Mouse (Mus musculus): ENCODE measurements around the gene Ankrd52. TPM values are rescaled to one million over a fixed set of nuclear protein-coding genes. Genes with fewer than 3 reads are reported as not detected.
A peak's percentile ranks its signal among the peaks of the same experiment; 100 is the strongest.

Gene Ankrd52
- polyA plus RNA-seq, 1 experiment from 2014 or later: 14.8 TPM

- Histone ChIP-seq H3K36me3 (peaks cover 91% of the 10 kb centered on the region), H3K27ac (no peak overlapping the region), H3K4me3 (replicated peaks) (no peak overlapping the region), H3K27me3 (no peaks in the 10 kb centered on the region), H3K4me1 (replicated peaks) (no peaks in the 10 kb centered on the region), H3K9me3 (no peaks in the 10 kb centered on the region), H3K9ac (replicated peaks) (no peak overlapping the region), H3K4me2 (no peak overlapping the region)
- 60% methylated on average over 5 of the region's 5 CpGs for WGBS
- ATAC-seq (ENCODE audit: insufficient number of reproducible peaks, insufficient read depth, low FRiP score, low TSS enrichment, low read depth): no peak
These were observed 45.5 kb downstream of the Ankrd52 start for GRCm38 (mm10) chr10:128422426-128422825.

DNA sequence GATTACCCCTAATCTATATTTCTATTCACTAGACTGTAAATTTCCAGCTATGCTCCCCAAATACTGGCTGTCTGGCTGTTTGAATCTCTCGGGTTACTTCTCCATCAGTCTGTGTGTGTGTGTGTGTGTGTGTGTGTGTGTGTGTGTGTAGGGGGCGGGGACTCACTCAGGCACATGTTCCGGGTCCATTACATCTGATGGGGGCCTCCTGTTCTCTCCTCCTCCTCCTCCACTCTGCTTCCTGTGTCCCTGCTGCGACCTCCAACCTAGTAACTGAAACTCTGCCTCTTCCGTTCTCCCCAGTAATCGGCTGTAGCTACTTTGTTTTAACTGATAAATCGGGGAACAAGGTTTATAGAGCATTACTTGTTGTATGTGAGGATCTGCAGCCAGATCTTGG, 47.7 kb downstream of the Ankrd52 start:
- peaks cover 87% of the 10 kb centered on the region for H3K36me3 ChIP-seq
- H3K4me3 ChIP-seq (replicated peaks): no peak overlapping the region
- ATAC-seq (ENCODE audit: insufficient number of reproducible peaks, insufficient read depth, low FRiP score, low TSS enrichment, low read depth): no peak
- 42% methylated on average over 7 of the region's 7 CpGs for WGBS
- no peaks in the 10 kb centered on the region for H3K4me1 ChIP-seq (replicated peaks)
- no peaks in the 10 kb centered on the region for H3K27me3 ChIP-seq
- H3K9ac ChIP-seq (replicated peaks): no peak overlapping the region
- H3K27ac ChIP-seq: no peak overlapping the region
- H3K9me3 ChIP-seq: no peaks in the 10 kb centered on the region
- no peak overlapping the region for H3K4me2 ChIP-seq

GRCm38 (mm10) chr10:128425260-128425659, 48.3 kb downstream of the Ankrd52 start:
- H3K9me3 ChIP-seq: no peaks in the 10 kb centered on the region
- no peaks in the 10 kb centered on the region for H3K27me3 ChIP-seq
- H3K36me3 ChIP-seq: peaks cover 88% of the 10 kb centered on the region
- WGBS: 87% methylated on average over 3 of the region's 3 CpGs
- no peak overlapping the region for H3K4me3 ChIP-seq (replicated peaks)
- ATAC-seq (ENCODE audit: insufficient number of reproducible peaks, insufficient read depth, low FRiP score, low TSS enrichment, low read depth): no peak
- no peak overlapping the region for H3K27ac ChIP-seq
- H3K4me1 ChIP-seq (replicated peaks): no peaks in the 10 kb centered on the region
- H3K9ac ChIP-seq (replicated peaks): no peak overlapping the region
- H3K4me2 ChIP-seq: no peak overlapping the region

DNA sequence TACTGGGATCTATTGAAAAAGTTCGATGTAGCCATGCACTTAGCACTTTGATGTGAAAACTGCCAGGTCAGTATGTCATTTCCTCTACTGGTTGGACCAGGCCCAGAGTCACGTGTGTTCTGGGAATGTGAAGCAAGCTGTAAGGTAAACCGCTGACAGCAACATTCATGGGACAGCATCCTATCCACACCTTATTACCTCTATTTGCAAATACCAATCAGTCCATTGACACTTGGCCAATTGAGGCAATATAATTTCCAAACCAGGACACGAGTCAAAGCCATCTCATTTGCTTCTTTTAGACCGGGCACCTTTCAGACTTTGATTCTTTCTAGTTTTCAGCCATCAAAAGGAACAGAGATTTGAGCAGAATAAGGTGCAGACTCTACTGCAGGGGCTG, 52.1 kb downstream of the Ankrd52 start:
- Histone ChIP-seq H3K27me3 (no peaks in the 10 kb centered on the region), H3K4me1 (replicated peaks) (no peaks in the 10 kb centered on the region), H3K9me3 (no peaks in the 10 kb centered on the region), H3K4me3 (replicated peaks) (no peak overlapping the region), H3K27ac (no peak overlapping the region), H3K36me3 (peaks cover 82% of the 10 kb centered on the region), H3K4me2 (no peak overlapping the region), H3K9ac (replicated peaks) (no peak overlapping the region)
- ATAC-seq (ENCODE audit: insufficient number of reproducible peaks, insufficient read depth, low FRiP score, low TSS enrichment, low read depth): no peak
- 85% methylated on average over 5 of the region's 5 CpGs for WGBS

DNA sequence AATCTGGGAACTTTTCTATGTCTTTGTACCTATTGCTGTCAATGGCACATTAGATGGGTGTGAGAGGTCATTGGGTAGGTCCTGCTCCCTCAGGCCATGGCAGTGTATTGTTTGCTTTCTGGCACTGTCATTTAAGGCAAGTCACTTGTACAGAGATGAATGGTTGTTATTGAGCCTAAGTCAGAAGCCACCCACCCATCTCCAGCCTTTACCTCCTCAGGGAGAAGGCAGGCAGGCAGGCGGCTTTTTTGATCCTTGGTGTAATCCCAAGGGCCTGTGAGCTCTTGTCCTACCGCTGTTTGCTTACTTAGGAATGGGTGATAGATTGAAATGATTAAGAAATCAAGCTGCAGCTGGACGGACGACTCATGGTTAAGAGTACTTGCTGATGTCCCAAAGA, 52.5 kb downstream of the Ankrd52 start:
- Histone ChIP-seq H3K27me3 (no peaks in the 10 kb centered on the region), H3K4me2 (no peak overlapping the region), H3K9me3 (no peaks in the 10 kb centered on the region), H3K27ac (no peak overlapping the region), H3K9ac (replicated peaks) (no peak overlapping the region), H3K4me1 (replicated peaks) (no peaks in the 10 kb centered on the region), H3K36me3 (peaks cover 82% of the 10 kb centered on the region), H3K4me3 (replicated peaks) (no peak overlapping the region)
- WGBS: 91% methylated on average over 4 of the region's 4 CpGs
- no peak for ATAC-seq (ENCODE audit: insufficient number of reproducible peaks, insufficient read depth, low FRiP score, low TSS enrichment, low read depth)

- Histone ChIP-seq H3K4me2 (no peak overlapping the region), H3K4me1 (replicated peaks) (no peaks in the 10 kb centered on the region), H3K27ac (no peak overlapping the region), H3K27me3 (no peaks in the 10 kb centered on the region), H3K9me3 (no peaks in the 10 kb centered on the region), H3K4me3 (replicated peaks) (no peak overlapping the region), H3K9ac (replicated peaks) (no peak overlapping the region), H3K36me3 (peaks cover 93% of the 10 kb centered on the region)
- 97% methylated on average over 2 of the region's 2 CpGs for WGBS
- no peak for ATAC-seq (ENCODE audit: insufficient number of reproducible peaks, insufficient read depth, low FRiP score, low TSS enrichment, low read depth)
These were observed 56.5 kb downstream of the Ankrd52 start for GRCm38 (mm10) chr10:128433417-128433816.

GRCm38 (mm10) chr10:128434681-128435080, 57.8 kb downstream of the Ankrd52 start:
- H3K4me2 ChIP-seq: no peak overlapping the region
- no peak for ATAC-seq (ENCODE audit: insufficient number of reproducible peaks, insufficient read depth, low FRiP score, low TSS enrichment, low read depth)
- H3K9me3 ChIP-seq: no peaks in the 10 kb centered on the region
- H3K27ac ChIP-seq: 0 out of 2 replicates have a peak overlapping the region, but pooled peaks have one; percentile 19
- no peak overlapping the region for H3K4me3 ChIP-seq (replicated peaks)
- no peaks in the 10 kb centered on the region for H3K27me3 ChIP-seq
- H3K36me3 ChIP-seq: peaks cover 92% of the 10 kb centered on the region
- H3K4me1 ChIP-seq (replicated peaks): no peaks in the 10 kb centered on the region
- no peak overlapping the region for H3K9ac ChIP-seq (replicated peaks)
- 83% methylated on average over 10 of the region's 10 CpGs for WGBS

DNA sequence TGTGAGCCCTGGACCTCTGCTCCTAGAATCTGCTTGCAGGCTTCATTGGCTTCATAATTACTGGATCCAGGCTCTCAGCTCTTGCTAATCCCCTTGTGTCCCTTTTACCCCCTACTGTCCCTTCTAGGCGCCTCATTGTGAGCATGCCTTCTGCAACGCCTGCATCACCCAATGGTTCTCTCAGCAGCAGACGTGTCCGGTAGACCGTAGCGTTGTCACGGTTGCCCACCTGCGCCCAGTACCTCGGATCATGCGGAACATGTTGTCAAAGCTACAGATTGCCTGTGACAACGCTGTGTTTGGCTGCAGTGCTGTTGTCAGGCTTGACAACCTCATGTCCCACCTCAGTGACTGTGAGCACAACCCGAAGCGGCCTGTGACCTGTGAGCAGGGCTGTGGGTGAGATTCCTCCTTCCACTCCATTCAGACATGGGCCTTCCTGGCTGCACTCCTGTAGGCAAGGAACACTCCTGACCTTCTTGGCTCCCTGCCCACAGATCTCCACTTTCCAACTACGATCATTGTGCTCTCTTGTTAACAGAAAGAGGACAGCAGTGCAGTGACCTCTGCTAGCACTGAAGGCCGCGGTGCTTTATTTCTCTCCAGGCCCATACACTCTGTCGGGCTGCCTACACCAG, 58.4 kb downstream of the Ankrd52 start:
- 0 out of 2 replicates have a peak overlapping the region, but pooled peaks have one; percentile 7 for H3K27ac ChIP-seq
- no peak for ATAC-seq (ENCODE audit: insufficient number of reproducible peaks, insufficient read depth, low FRiP score, low TSS enrichment, low read depth)
- H3K36me3 ChIP-seq: peaks cover 92% of the 10 kb centered on the region
- H3K4me2 ChIP-seq: no peak overlapping the region
- no peak overlapping the region for H3K4me3 ChIP-seq (replicated peaks)
- 94% methylated on average over 17 of the region's 17 CpGs for WGBS
- H3K27me3 ChIP-seq: no peaks in the 10 kb centered on the region
- no peaks in the 10 kb centered on the region for H3K4me1 ChIP-seq (replicated peaks)
- no peak overlapping the region for H3K9ac ChIP-seq (replicated peaks)
- H3K9me3 ChIP-seq: no peaks in the 10 kb centered on the region

DNA sequence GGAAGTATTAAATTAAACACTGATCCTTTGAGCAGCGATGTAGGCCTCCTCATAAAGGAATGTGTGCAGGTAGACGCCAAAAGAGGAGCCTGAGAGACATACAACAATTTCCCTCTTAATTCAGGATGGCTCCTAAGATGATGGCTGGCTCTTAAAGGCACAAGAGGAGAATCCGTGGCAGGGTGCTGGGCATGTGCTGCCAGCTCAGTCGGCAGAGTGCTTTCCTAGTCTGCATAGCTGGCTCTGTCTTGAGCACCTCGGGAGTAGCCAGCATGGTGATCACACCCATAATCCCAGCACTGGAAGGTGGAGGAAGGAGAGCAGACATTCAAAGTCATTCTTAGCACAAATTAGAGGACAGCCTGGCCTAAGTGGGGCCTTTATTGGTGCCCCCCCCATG, 59.0 kb downstream of the Ankrd52 start:
- H3K4me3 ChIP-seq (replicated peaks): no peak overlapping the region
- H3K27me3 ChIP-seq: no peaks in the 10 kb centered on the region
- no peak overlapping the region for H3K9ac ChIP-seq (replicated peaks)
- no peak overlapping the region for H3K27ac ChIP-seq
- H3K36me3 ChIP-seq: peaks cover 92% of the 10 kb centered on the region
- no peaks in the 10 kb centered on the region for H3K4me1 ChIP-seq (replicated peaks)
- no peaks in the 10 kb centered on the region for H3K9me3 ChIP-seq
- no peak overlapping the region for H3K4me2 ChIP-seq
- 89% methylated on average over 5 of the region's 5 CpGs for WGBS
- no peak for ATAC-seq (ENCODE audit: insufficient number of reproducible peaks, insufficient read depth, low FRiP score, low TSS enrichment, low read depth)

DNA sequence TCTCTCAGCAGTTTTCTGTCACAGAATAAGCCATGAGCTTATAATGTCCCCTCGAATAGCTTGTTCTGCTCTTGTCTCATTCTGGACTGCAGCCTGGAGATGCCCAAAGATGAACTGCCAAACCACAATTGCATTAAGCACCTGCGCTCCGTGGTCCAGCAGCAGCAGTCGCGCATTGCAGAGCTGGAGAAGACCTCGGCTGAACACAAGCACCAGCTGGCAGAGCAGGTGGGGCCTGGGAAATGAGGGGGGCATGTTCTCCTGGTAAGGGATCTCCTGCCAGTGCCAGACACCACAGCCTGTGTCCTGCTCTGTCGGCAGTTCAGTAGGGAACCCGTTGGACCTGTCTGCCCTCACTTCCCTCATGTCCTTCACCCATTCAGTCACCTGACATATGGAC, 59.5 kb downstream of the Ankrd52 start:
- 94% methylated on average over 8 of the region's 8 CpGs for WGBS
- H3K9me3 ChIP-seq: no peaks in the 10 kb centered on the region
- H3K27ac ChIP-seq: no peak overlapping the region
- no peak overlapping the region for H3K4me3 ChIP-seq (replicated peaks)
- H3K36me3 ChIP-seq: peaks cover 92% of the 10 kb centered on the region
- H3K9ac ChIP-seq (replicated peaks): no peak overlapping the region
- no peaks in the 10 kb centered on the region for H3K27me3 ChIP-seq
- H3K4me2 ChIP-seq: no peak overlapping the region
- H3K4me1 ChIP-seq (replicated peaks): no peaks in the 10 kb centered on the region
- no peak for ATAC-seq (ENCODE audit: insufficient number of reproducible peaks, insufficient read depth, low FRiP score, low TSS enrichment, low read depth)

- WGBS: 59% methylated on average over 10 of the region's 10 CpGs
- H3K36me3 ChIP-seq: peaks cover 78% of the 10 kb centered on the region
- no peak for ATAC-seq (ENCODE audit: insufficient number of reproducible peaks, insufficient read depth, low FRiP score, low TSS enrichment, low read depth)
- no peaks in the 10 kb centered on the region for H3K4me1 ChIP-seq (replicated peaks)
- no peak overlapping the region; the same call in 1 of the 2 replicates for H3K9ac ChIP-seq (replicated peaks)
- H3K9me3 ChIP-seq: no peaks in the 10 kb centered on the region
- no peak overlapping the region for H3K27ac ChIP-seq
- no peaks in the 10 kb centered on the region for H3K27me3 ChIP-seq
- H3K4me3 ChIP-seq (replicated peaks): no peak overlapping the region
- H3K4me2 ChIP-seq: no peak overlapping the region
These were observed 61.9 kb downstream of the Ankrd52 start for GRCm38 (mm10) chr10:128438675-128439279.

DNA sequence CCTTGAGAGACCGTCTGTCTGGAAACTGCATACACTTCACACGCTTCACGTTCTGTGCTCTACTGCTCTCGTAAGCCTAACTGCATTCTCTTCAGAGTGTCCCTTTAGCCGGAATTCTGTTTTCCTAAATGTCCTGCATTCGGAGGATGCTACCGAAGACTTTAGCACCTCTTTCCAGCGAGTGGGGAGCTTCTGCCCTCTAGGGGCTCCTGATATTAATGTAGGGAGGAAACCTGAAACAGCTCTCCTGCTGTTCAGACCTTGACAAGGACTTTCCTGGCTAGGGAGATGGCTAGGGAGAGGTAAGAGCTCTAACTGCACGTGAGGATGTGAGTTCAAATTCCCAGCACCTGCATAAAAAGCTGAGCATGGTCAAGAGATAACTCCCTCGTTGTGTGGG, 63.5 kb downstream of the Ankrd52 start:
- no peak overlapping the region for H3K27ac ChIP-seq
- no peaks in the 10 kb centered on the region for H3K9me3 ChIP-seq
- no peak overlapping the region for H3K4me2 ChIP-seq
- no peak for ATAC-seq (ENCODE audit: insufficient number of reproducible peaks, insufficient read depth, low FRiP score, low TSS enrichment, low read depth)
- H3K4me1 ChIP-seq (replicated peaks): no peaks in the 10 kb centered on the region
- WGBS: 68% methylated on average over 10 of the region's 10 CpGs
- no peak overlapping the region for H3K9ac ChIP-seq (replicated peaks)
- H3K4me3 ChIP-seq (replicated peaks): no peak overlapping the region
- peaks cover 63% of the 10 kb centered on the region for H3K36me3 ChIP-seq
- no peaks in the 10 kb centered on the region for H3K27me3 ChIP-seq
